Mouse (Mus musculus) ES-E14 (cell line): Measurements from ENCODE around the gene Klf12.

Source experiments
- CHD2 ChIP-seq: IDR thresholded peaks from 2 replicates; pipeline ENCODE4 v1.6.1; 2014; ENCODE audit warnings: mild to moderate bottlenecking, low read depth, low read length, inconsistent platforms
- MAFK ChIP-seq: IDR thresholded peaks from 2 replicates; pipeline ENCODE4 v1.6.1; 2014; ENCODE audit warnings: mild to moderate bottlenecking, low read depth, low read length, inconsistent platforms; ENCODE audit not compliant: insufficient read depth

- TF ChIP-seq CHD2 (no peak), MAFK (no peak)
Measured at GRCm38 (mm10) chr14:100132479-100132878, 152.0 kb downstream of the Klf12 start.
